Mouse (Mus musculus) liver, adult 10 weeks (tissue): ENCODE data around the gene Ipo4. TPM values are rescaled to one million over a fixed set of nuclear protein-coding genes. Genes with fewer than 3 reads are reported as not detected.

ENCODE experiments used
- polyA plus RNA-seq: library from polyadenylated mRNA; stranded (reverse); fragments of 350-450 nt; fragmentation: Illumina TruSeq; extraction: RNeasy Lipid Tissue Mini Kit (QIAGEN cat#74804); gene quantifications from one replicate; pipeline ENCODE4 v1.2.3, GENCODE M21; 2014; ENCODE audit warnings: low read depth, low replicate concordance

Ipo4 gene
- polyA plus RNA-seq, 1 experiment from 2014 or later: 5.0 TPM

Other genes starting within 250 kb of the Ipo4 start
- gene Dhrs4, start 157.2 kb downstream of the Ipo4 start, polyA plus RNA-seq: 110 TPM
- gene Carmil3, start 145.3 kb downstream of the Ipo4 start, polyA plus RNA-seq: not detected
- gene Cpne6, start 125.5 kb downstream of the Ipo4 start, polyA plus RNA-seq: not detected
- gene Nrl, start 111.0 kb downstream of the Ipo4 start, polyA plus RNA-seq: not detected
- 0.24 TPM for gene Pck2, start 95.7 kb downstream of the Ipo4 start, polyA plus RNA-seq
- gene Dcaf11, start 76.0 kb downstream of the Ipo4 start, polyA plus RNA-seq: 82.7 TPM
- gene A730061H03Rik, start 75.6 kb downstream of the Ipo4 start, polyA plus RNA-seq: not detected
- gene Fitm1, start 60.3 kb downstream of the Ipo4 start, polyA plus RNA-seq: 0.87 TPM
- 149 TPM for gene Psme1, start 57.8 kb downstream of the Ipo4 start, polyA plus RNA-seq
- 9.1 TPM for gene Emc9, start 50.7 kb downstream of the Ipo4 start, polyA plus RNA-seq
- 129 TPM for gene Psme2, start 44.8 kb downstream of the Ipo4 start, polyA plus RNA-seq
- 3.8 TPM for gene Rnf31, start 44.2 kb downstream of the Ipo4 start, polyA plus RNA-seq
- 28.2 TPM for gene Irf9, start 32.4 kb downstream of the Ipo4 start, polyA plus RNA-seq
- 0.24 TPM for gene Rec8, start 17.9 kb downstream of the Ipo4 start, polyA plus RNA-seq
- 0.66 TPM for gene Gm49378, start 1.9 kb upstream of the Ipo4 start, polyA plus RNA-seq
- 26.3 TPM for gene Tm9sf1, start 7.8 kb upstream of the Ipo4 start, polyA plus RNA-seq
- not detected for gene Tssk4, start 14.2 kb upstream of the Ipo4 start, polyA plus RNA-seq
- 9.9 TPM for gene Mdp1, start 24.6 kb upstream of the Ipo4 start, polyA plus RNA-seq
- 16.3 TPM for gene Gmpr2, start 36.0 kb upstream of the Ipo4 start, polyA plus RNA-seq
- 75.4 TPM for gene Nedd8, start 36.2 kb upstream of the Ipo4 start, polyA plus RNA-seq
- gene Tinf2, start 45.9 kb upstream of the Ipo4 start, polyA plus RNA-seq: 4.1 TPM
- gene Tgm1, start 78.0 kb upstream of the Ipo4 start, polyA plus RNA-seq: 0.66 TPM
- 1.4 TPM for gene Rabggta, start 86.3 kb upstream of the Ipo4 start, polyA plus RNA-seq
- gene Dhrs1, start 109.7 kb upstream of the Ipo4 start, polyA plus RNA-seq: 50.2 TPM
- gene Nop9, start 109.7 kb upstream of the Ipo4 start, polyA plus RNA-seq: 5.4 TPM
- gene Cideb, start 122.5 kb upstream of the Ipo4 start, polyA plus RNA-seq: 47.4 TPM
- gene Ltb4r2, start 125.5 kb upstream of the Ipo4 start, polyA plus RNA-seq: 0.24 TPM
- gene Ltb4r1, start 130.0 kb upstream of the Ipo4 start, polyA plus RNA-seq: not detected
- 0.58 TPM for gene Adcy4, start 148.1 kb upstream of the Ipo4 start, polyA plus RNA-seq
- gene Ripk3, start 152.9 kb upstream of the Ipo4 start, polyA plus RNA-seq: 0.53 TPM
- gene Nfatc4, start 187.2 kb upstream of the Ipo4 start, polyA plus RNA-seq: not detected
- gene Nynrin, start 218.1 kb upstream of the Ipo4 start, polyA plus RNA-seq: 0.05 TPM
- gene Cbln3, start 248.4 kb upstream of the Ipo4 start, polyA plus RNA-seq: 0.19 TPM
- gene Khnyn, start 249.0 kb upstream of the Ipo4 start, polyA plus RNA-seq: 16.9 TPM